Mouse (Mus musculus): ENCODE measurements around the gene Polr1d. TPM values are rescaled to one million over a fixed set of nuclear protein-coding genes. Genes with fewer than 3 reads are reported as not detected.

Gene Polr1d
- polyA plus RNA-seq (2012; rRNA removed; ENCODE audit: low replicate concordance): 35.7 and 48.1 TPM in 2 replicates

DNA sequence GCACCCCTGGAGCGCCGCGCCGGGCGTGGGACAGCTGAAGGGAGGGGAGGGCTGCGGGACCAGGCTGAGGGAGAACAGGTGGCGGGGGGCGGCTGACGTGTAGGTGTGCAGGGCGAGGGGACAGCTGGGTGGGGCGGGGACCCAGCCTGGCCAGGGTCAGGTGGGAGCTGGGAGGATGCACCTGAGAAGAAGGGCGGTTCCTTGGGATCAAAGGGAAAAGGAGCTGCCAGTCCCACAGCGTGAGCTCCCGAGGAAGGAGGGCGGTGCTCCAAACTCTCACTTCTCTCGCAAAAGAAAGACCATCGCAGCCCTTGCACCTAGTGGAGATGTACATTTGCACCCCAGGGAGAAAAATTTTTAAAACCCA, at the start of gene Polr1d:
Gene Polr1d, plus strand, starts transcription at position 252 of the 367 bp plus-strand sequence.

DNA sequence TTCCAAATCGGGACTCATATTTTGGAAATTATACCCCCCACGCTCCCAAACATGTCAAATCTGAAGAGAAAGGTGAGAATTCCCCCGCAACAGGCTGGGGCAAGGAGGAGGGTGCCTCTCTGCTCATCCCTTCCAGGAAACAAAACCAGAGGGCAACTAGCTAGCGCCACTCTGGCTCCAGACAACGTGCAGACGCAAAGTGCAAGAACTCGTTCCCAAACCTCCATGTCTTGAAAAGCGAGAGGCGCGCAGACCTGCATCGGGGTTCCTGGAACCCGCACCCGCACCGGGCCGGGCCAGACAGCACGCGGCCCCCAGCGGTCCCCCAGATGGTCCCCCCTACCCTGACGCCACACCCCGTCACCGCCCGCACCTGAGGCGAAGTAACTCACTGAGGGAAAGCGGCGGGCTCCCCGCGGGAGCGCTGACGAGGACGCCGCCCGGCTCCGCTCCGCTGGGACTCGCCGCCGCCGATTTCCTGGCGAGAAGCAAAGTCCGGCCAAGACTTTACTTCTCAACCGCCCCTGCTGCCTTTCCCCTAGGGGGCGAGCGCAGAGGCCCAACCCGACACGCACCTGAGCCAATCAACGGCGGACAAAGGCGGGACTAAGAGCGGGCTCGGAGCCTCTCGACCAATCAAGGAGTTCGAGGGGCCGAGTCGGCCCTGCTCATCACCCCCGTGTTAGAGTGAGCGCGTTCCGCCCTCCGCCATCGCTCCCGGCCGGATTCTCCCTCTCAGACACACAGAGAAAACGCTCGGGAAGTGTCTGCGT, 638 bp upstream of the Polr1d start, which contains the start of gene Lnx2:
Gene Lnx2, minus strand, starts transcription at position 561 of the 773 bp plus-strand sequence.

Other genes with a start within 250 kb of the Polr1d start
- 26.2 and 53.5 TPM in 2 replicates for gene Rpl21, start 244.2 kb upstream of the Polr1d start, polyA plus RNA-seq (2012; rRNA removed; ENCODE audit: low replicate concordance)
- gene Rasl11a, start 232.0 kb upstream of the Polr1d start, polyA plus RNA-seq (2012; rRNA removed; ENCODE audit: low replicate concordance): 6.0 and 7.8 TPM in 2 replicates
- gene Gtf3a, start 128.4 kb upstream of the Polr1d start, polyA plus RNA-seq (2012; rRNA removed; ENCODE audit: low replicate concordance): 30.2 and 65.2 TPM in 2 replicates
- 9.3 and 11.8 TPM in 2 replicates for gene Mtif3, start 113.2 kb upstream of the Polr1d start, polyA plus RNA-seq (2012; rRNA removed; ENCODE audit: low replicate concordance)
- 27.2 and 65.1 TPM in 2 replicates for gene Lnx2, start 464 bp upstream of the Polr1d start, polyA plus RNA-seq (2012; rRNA removed; ENCODE audit: low replicate concordance)
- gene Gsx1, start 111.6 kb downstream of the Polr1d start, polyA plus RNA-seq (2012; rRNA removed; ENCODE audit: low replicate concordance): not detected in 2 replicates
- not detected in 2 replicates for gene Pdx1, start 192.9 kb downstream of the Polr1d start, polyA plus RNA-seq (2012; rRNA removed; ENCODE audit: low replicate concordance)
- not detected in 2 replicates for gene Cdx2, start 230.2 kb downstream of the Polr1d start, polyA plus RNA-seq (2012; rRNA removed; ENCODE audit: low replicate concordance)
- gene Urad, start 245.4 kb downstream of the Polr1d start, polyA plus RNA-seq (2012; rRNA removed; ENCODE audit: low replicate concordance): 0.76 TPM in 1 of 2 replicates, not detected in the other

Measured in mammary gland, adult 2 months (tissue).